Mouse (Mus musculus) thymus, postnatal 0 days (tissue): ENCODE data around the gene 6030452D12Rik. TPM values are rescaled to one million over a fixed set of nuclear protein-coding genes. Genes with fewer than 3 reads are reported as not detected.

Experiments
- polyA plus RNA-seq: library from polyadenylated mRNA; unstranded; fragments of >200 nt; fragmentation: Nextera tagmentation; extraction: Ambion mirVana; gene quantifications from 2 replicates; pipeline ENCODE4 v1.2.1, GENCODE M21; 2015

6030452D12Rik gene
- polyA plus RNA-seq, 1 experiment from 2014 or later: not detected

Other genes with a start within 250 kb of the 6030452D12Rik start
- 1.1 and 1.5 TPM in 2 replicates for gene Smpd3, start 162.5 kb upstream of the 6030452D12Rik start, polyA plus RNA-seq
- 10.5 and 11.9 TPM in 2 replicates for gene Zfp90, start 85.2 kb upstream of the 6030452D12Rik start, polyA plus RNA-seq
- gene Cdh3, start 10.4 kb downstream of the 6030452D12Rik start, polyA plus RNA-seq: 7.7 and 8.6 TPM in 2 replicates
- gene Gm10073, start 72.9 kb downstream of the 6030452D12Rik start, polyA plus RNA-seq: 11.8 and 15.3 TPM in 2 replicates
- 22.8 and 25.7 TPM in 2 replicates for gene Cdh1, start 102.8 kb downstream of the 6030452D12Rik start, polyA plus RNA-seq
- gene Tango6, start 182.5 kb downstream of the 6030452D12Rik start, polyA plus RNA-seq: 5.5 and 5.7 TPM in 2 replicates